Mouse (Mus musculus) myocyte (in vitro differentiated cells): Measurements from ENCODE around the gene Gm20388. TPM values are rescaled to one million over a fixed set of nuclear protein-coding genes. Genes with fewer than 3 reads are reported as not detected.

Experiments used
- H3K27me3 ChIP-seq: one replicate; pipeline ENCODE4 v1.6.1; 2011; ENCODE audit not compliant: control insufficient read depth, insufficient read depth, insufficient read length
- H3K36me3 ChIP-seq: one replicate; pipeline ENCODE4 v1.6.1; 2011; ENCODE audit not compliant: control insufficient read depth, insufficient read depth
- H3K4me2 ChIP-seq: one replicate; pipeline ENCODE4 v1.6.1; 2011; ENCODE audit warnings: low read depth, control low read depth
- H3K4me3 ChIP-seq: one replicate; pipeline ENCODE4 v1.5.1; 2011; ENCODE audit warnings: mild to moderate bottlenecking, control low read depth, moderate library complexity
- H3K79me2 ChIP-seq: one replicate; pipeline ENCODE4 v1.6.1; 2011; ENCODE audit not compliant: control insufficient read depth, insufficient read depth
- H3ac ChIP-seq: one replicate; pipeline ENCODE4 v1.6.1; 2011; ENCODE audit not compliant: control insufficient read depth, insufficient read length
- CEBPB ChIP-seq: IDR thresholded peaks from 2 replicates; pipeline ENCODE4 v1.6.1; 2011; ENCODE audit warnings: mild to moderate bottlenecking, moderate library complexity; ENCODE audit not compliant: poor library complexity, insufficient read depth, severe bottlenecking
- E2F4 ChIP-seq: IDR thresholded peaks from one replicate; pipeline ENCODE4 v1.6.1; 2011; ENCODE audit warnings: mild to moderate bottlenecking, control low read depth, moderate library complexity; ENCODE audit not compliant: insufficient read depth
- MAX ChIP-seq: IDR thresholded peaks from one replicate; pipeline ENCODE4 v1.6.1; 2011; ENCODE audit warnings: low read depth, mild to moderate bottlenecking, control low read depth
- MYOD1 ChIP-seq, 3 experiments: IDR thresholded peaks; one replicate each; pipeline ENCODE4 v1.6.1; 2011; ENCODE audit warnings: control low read depth in 2 of 3, low read depth in 2 of 3, mild to moderate bottlenecking in 2 of 3, moderate library complexity in 1 of 3; ENCODE audit not compliant: insufficient read length in 2 of 3, control insufficient read depth in 1 of 3
- MYOG ChIP-seq, 3 experiments: IDR thresholded peaks; one replicate each; pipeline ENCODE4 v1.6.1; 2011; ENCODE audit warnings: control low read depth in 2 of 3, low read depth in 2 of 3, mild to moderate bottlenecking in 2 of 3; ENCODE audit not compliant: insufficient read length in 2 of 3, control insufficient read depth in 1 of 3, insufficient read depth in 1 of 3
- POLR2A ChIP-seq: IDR thresholded peaks from one replicate; pipeline ENCODE4 v1.6.1; 2011; ENCODE audit warnings: low read depth, mild to moderate bottlenecking, control low read depth, moderate library complexity; ENCODE audit not compliant: insufficient read length
- POLR2AphosphoS2 ChIP-seq: IDR thresholded peaks from one replicate; pipeline ENCODE4 v1.6.1; 2011; ENCODE audit warnings: low read depth, control low read depth; ENCODE audit not compliant: insufficient read length
- REST ChIP-seq: IDR thresholded peaks from one replicate; pipeline ENCODE4 v1.6.1; 2011; ENCODE audit warnings: mild to moderate bottlenecking, control low read depth, moderate library complexity; ENCODE audit not compliant: insufficient read depth, insufficient read length
- SRF ChIP-seq: IDR thresholded peaks from one replicate; pipeline ENCODE4 v1.6.1; 2011; ENCODE audit warnings: low read depth; ENCODE audit not compliant: control insufficient read depth, insufficient read length
- TCF12 ChIP-seq: IDR thresholded peaks from one replicate; pipeline ENCODE4 v1.6.1; 2011; ENCODE audit warnings: mild to moderate bottlenecking, control low read depth; ENCODE audit not compliant: poor library complexity, insufficient read depth, severe bottlenecking
- TCF3 ChIP-seq: IDR thresholded peaks from one replicate; pipeline ENCODE4 v1.6.1; 2011; ENCODE audit warnings: low read depth, control low read depth; ENCODE audit not compliant: insufficient read length
- USF1 ChIP-seq: IDR thresholded peaks from one replicate; pipeline ENCODE4 v1.6.1; 2011; ENCODE audit warnings: low read depth, mild to moderate bottlenecking, control low read depth, moderate library complexity
- polyA plus RNA-seq: library from polyadenylated mRNA; unstranded; fragments of >200 nt; fragmentation: generic; extraction: Trizol; gene quantifications from one replicate; pipeline ENCODE4 v1.2.1, GENCODE M21; 2012; ENCODE audit warnings: missing spikeins

The Gm20388 gene
- polyA plus RNA-seq, 1 experiment: 15.3 TPM

GRCm38 (mm10) chr8:120036111-120036510, 125.5 kb downstream of the Gm20388 start:
- H3ac ChIP-seq: no peak overlapping the region
- H3K4me2 ChIP-seq: peak overlapping the region; percentile 57
- H3K27me3 ChIP-seq: no peaks in the 10 kb centered on the region
- H3K36me3 ChIP-seq: no peaks in the 10 kb centered on the region
- H3K4me3 ChIP-seq: no peak overlapping the region
- no peak for TF ChIP-seq MYOD1 (IDR thresholded peaks at IDR 0.05; ENCODE audit: control insufficient read depth in 1 of 3, insufficient read length in 2 of 3, low read depth in 2 of 3)
- TF ChIP-seq USF1: no peak
- no peak for TF ChIP-seq TCF3
- no peaks in the 10 kb centered on the region for H3K79me2 ChIP-seq

GRCm38 (mm10) chr8:120036578-120036977, 125.9 kb downstream of the Gm20388 start:
- H3K36me3 ChIP-seq: no peaks in the 10 kb centered on the region

DNA sequence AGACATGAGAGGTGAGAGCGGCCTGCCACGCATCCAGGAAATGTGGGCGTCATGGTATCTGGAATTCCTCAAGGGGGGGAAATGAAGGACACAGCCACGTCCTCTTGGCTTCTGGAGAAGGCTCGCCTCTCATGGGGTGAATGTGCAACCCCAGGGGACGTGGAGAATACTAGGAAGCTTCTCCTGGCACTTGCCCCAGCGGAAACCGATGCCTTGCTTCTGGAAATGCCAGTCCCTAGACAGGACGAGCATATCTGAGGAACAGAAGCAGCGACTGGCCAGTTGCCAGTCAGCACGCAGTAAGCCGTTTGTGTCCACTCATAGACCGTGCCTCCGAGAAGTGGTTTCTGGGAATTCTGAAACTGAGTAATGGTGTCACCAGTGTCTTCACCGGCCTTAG, 126.6 kb downstream of the Gm20388 start:
- Histone ChIP-seq H3K4me2 (no peak overlapping the region), H3ac (no peak overlapping the region), H3K79me2 (no peaks in the 10 kb centered on the region), H3K4me3 (no peak overlapping the region), H3K27me3 (no peaks in the 10 kb centered on the region), H3K36me3 (no peaks in the 10 kb centered on the region)
- no peak for TF ChIP-seq SRF
- no peak for TF ChIP-seq POLR2AphosphoS2

More at GRCm38 (mm10) chr8:120036578-120036977, 125.9 kb downstream of the Gm20388 start:
- peak overlapping the region; percentile 57 for H3K4me2 ChIP-seq
- no peaks in the 10 kb centered on the region for H3K79me2 ChIP-seq
- no peaks in the 10 kb centered on the region for H3K27me3 ChIP-seq
- no peak for TF ChIP-seq TCF3
- TF ChIP-seq USF1: no peak
- TF ChIP-seq MYOD1 (IDR thresholded peaks at IDR 0.05; ENCODE audit: control insufficient read depth in 1 of 3, insufficient read length in 2 of 3, low read depth in 2 of 3): peak; percentile 40 to 88 (median 83)
- TF ChIP-seq MYOG (IDR thresholded peaks at IDR 0.05; ENCODE audit: control insufficient read depth in 1 of 3, insufficient read depth in 1 of 3, insufficient read length in 2 of 3, low read depth in 2 of 3): peak in 1 of 3 experiments; percentile 44
- no peak for TF ChIP-seq POLR2AphosphoS2
- no peak overlapping the region for H3K4me3 ChIP-seq
- no peak overlapping the region for H3ac ChIP-seq

DNA sequence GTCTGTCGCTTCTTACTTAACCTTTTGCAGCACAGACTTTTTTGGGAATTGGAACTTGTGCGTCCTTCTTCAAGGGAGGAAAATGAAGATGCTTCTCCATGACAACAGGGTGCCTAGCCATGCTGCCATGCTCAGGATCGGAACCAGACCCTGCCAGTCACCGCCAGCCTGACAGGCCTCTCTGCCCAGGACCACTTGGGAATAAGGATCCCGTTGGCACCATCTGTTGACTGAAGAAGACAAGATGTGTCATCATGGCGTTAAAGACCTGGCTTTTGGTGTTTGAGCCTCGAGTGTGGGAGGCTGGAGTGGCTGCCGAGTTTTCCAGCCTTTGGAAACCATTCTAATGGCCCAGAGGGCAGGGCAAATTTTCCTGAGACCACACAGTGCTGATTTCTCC, 127.0 kb downstream of the Gm20388 start:
- Histone ChIP-seq H3K36me3 (no peaks in the 10 kb centered on the region), H3K27me3 (no peaks in the 10 kb centered on the region), H3K4me3 (no peak overlapping the region), H3ac (no peak overlapping the region), H3K4me2 (no peak overlapping the region), H3K79me2 (no peaks in the 10 kb centered on the region)
- TF ChIP-seq POLR2AphosphoS2: no peak

DNA sequence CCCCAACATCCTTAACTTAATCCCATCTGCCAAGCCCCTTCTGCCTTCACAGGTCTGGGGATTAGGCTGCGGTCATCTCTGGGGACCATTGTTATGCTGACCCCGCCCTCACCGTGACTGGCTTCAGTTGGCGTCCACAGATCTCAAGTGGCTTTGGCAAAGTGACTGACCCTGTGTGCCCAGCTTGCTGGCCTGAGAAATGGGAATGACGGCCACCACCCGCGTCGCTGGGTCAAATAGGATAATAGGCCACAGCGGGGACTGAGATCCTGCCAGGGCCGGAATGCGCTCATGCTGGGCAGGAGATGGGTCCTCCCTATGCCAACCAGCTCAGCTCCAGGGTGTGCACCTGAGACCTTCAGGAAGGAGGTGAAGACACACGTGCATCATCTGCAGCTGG, 128.1 kb downstream of the Gm20388 start:
- no peaks in the 10 kb centered on the region for H3K27me3 ChIP-seq
- H3K4me3 ChIP-seq: no peak overlapping the region
- H3ac ChIP-seq: no peak overlapping the region
- no peaks in the 10 kb centered on the region for H3K36me3 ChIP-seq
- no peak for TF ChIP-seq TCF3
- TF ChIP-seq MYOG (IDR thresholded peaks at IDR 0.05; ENCODE audit: control insufficient read depth in 1 of 3, insufficient read depth in 1 of 3, insufficient read length in 2 of 3, low read depth in 2 of 3): no peak
- no peak for TF ChIP-seq MAX
- no peak for TF ChIP-seq MYOD1 (IDR thresholded peaks at IDR 0.05; ENCODE audit: control insufficient read depth in 1 of 3, insufficient read length in 2 of 3, low read depth in 2 of 3)
- no peak for TF ChIP-seq CEBPB
- TF ChIP-seq USF1: no peak
- no peak for TF ChIP-seq E2F4
- TF ChIP-seq POLR2AphosphoS2: no peak
- TF ChIP-seq POLR2A: no peak
- TF ChIP-seq REST: no peak
- no peaks in the 10 kb centered on the region for H3K79me2 ChIP-seq
- H3K4me2 ChIP-seq: no peak overlapping the region

GRCm38 (mm10) chr8:120039313-120039919, 128.8 kb downstream of the Gm20388 start:
- Histone ChIP-seq H3K36me3 (no peaks in the 10 kb centered on the region), H3K79me2 (no peaks in the 10 kb centered on the region), H3K4me3 (no peak overlapping the region), H3ac (no peak overlapping the region), H3K4me2 (no peak overlapping the region), H3K27me3 (no peaks in the 10 kb centered on the region)
- peak in 1 of 3 experiments; percentile 55 for TF ChIP-seq MYOD1 (IDR thresholded peaks at IDR 0.05; ENCODE audit: control insufficient read depth in 1 of 3, insufficient read length in 2 of 3, low read depth in 2 of 3)
- no peak for TF ChIP-seq CEBPB
- TF ChIP-seq POLR2A: no peak
- no peak for TF ChIP-seq TCF3
- TF ChIP-seq MYOG (IDR thresholded peaks at IDR 0.05; ENCODE audit: control insufficient read depth in 1 of 3, insufficient read depth in 1 of 3, insufficient read length in 2 of 3, low read depth in 2 of 3): peak; percentile 18 to 75 (median 68)
- TF ChIP-seq TCF12: no peak
- TF ChIP-seq REST: no peak
- TF ChIP-seq E2F4: no peak
- no peak for TF ChIP-seq MAX
- no peak for TF ChIP-seq POLR2AphosphoS2
- TF ChIP-seq USF1: no peak
- TF ChIP-seq SRF: no peak
